In genomic region chr16:33516807-33517565, GRCm38 (mm10) we compare ENCODE assay signal across 9 mouse cellular contexts. TPM values are rescaled to one million over a fixed set of nuclear protein-coding genes. Genes with fewer than 3 reads are reported as not detected.
DNase-seq lines count a peak whose midpoint lies in the region; ATAC-seq lines count a peak whose summit lies in the region.
"Had no signal": no experiment of that assay in that cellular context is flagged by ENCODE, and none has a peak within 500 bp of the region (broad histone marks: within the 10 kb centered on the region; RNA-seq: fewer than 3 reads in every experiment).

TSS of gene Slc12a8 (plus strand) at chr16:33517328.

- no peak within 1 kb of the TSS for H3K27ac ChIP-seq in forebrain, embryonic 11.5 days (ENCODE audit: low read depth, low read length)
- no peak within 1 kb of the TSS for H3K27ac ChIP-seq in hindbrain, embryonic 11.5 days (ENCODE audit: low read depth, low read length)
- H3K27ac ChIP-seq in midbrain, embryonic 13.5 days, result no peak within 1 kb of the TSS
- H3K27ac ChIP-seq: macrophage had no signal

- H3K36me3 ChIP-seq in forebrain, embryonic 11.5 days (ENCODE audit: control insufficient read depth, insufficient read depth, low read length), result no peaks in the 10 kb centered on the region
- H3K36me3 ChIP-seq in hindbrain, embryonic 11.5 days (ENCODE audit: control insufficient read depth, insufficient read depth, low read length), result no peaks in the 10 kb centered on the region
- no peaks in the 10 kb centered on the region for H3K36me3 ChIP-seq in midbrain, embryonic 13.5 days

- no peaks in the 10 kb centered on the region for H3K27me3 ChIP-seq in forebrain, embryonic 11.5 days (ENCODE audit: control insufficient read depth, insufficient read depth, low read length)
- H3K27me3 ChIP-seq in hindbrain, embryonic 11.5 days (ENCODE audit: control insufficient read depth, insufficient read depth, low read length), result no peaks in the 10 kb centered on the region
- no peaks in the 10 kb centered on the region for H3K27me3 ChIP-seq in midbrain, embryonic 13.5 days

- ATAC-seq in forebrain, embryonic 11.5 days (replicated peaks; ENCODE audit: low FRiP score), result peak; percentile 53; the same call in 1 of the 2 replicates
- ATAC-seq in hindbrain, embryonic 11.5 days (ENCODE audit: low FRiP score), result peak; percentile 27; the same call in 1 of the 2 replicates
- ATAC-seq in midbrain, embryonic 13.5 days, result peak; percentile 74; the same call in 1 of the 2 replicates

- H3K9me3 ChIP-seq in forebrain, embryonic 11.5 days (ENCODE audit: control insufficient read depth, low read length), result no peaks in the 10 kb centered on the region
- no peaks in the 10 kb centered on the region for H3K9me3 ChIP-seq in hindbrain, embryonic 11.5 days (ENCODE audit: control insufficient read depth, low read length)
- H3K9me3 ChIP-seq in midbrain, embryonic 13.5 days, result no peaks in the 10 kb centered on the region

- DNase-seq in urinary bladder, adult 2 months (ENCODE audit: low spot score), result peak; percentile 34
- DNase-seq in urinary bladder, postnatal 10 days (ENCODE audit: low spot score), result no peak
- DNase-seq in forebrain, embryonic 11.5 days (ENCODE audit: low spot score), result peak; percentile 70
- DNase-seq in hindbrain, embryonic 11.5 days (ENCODE audit: low spot score), result peak; percentile 33
- peak; percentile 50 to 62 for DNase-seq in left cerebral cortex, adult 18-20 months (ENCODE audit: low spot score in 2 of 2)
- peak; percentile 62 for DNase-seq in testis, postnatal 10 days (ENCODE audit: low spot score)
- no peak for DNase-seq in spleen, postnatal 10 days (ENCODE audit: low spot score in 2 of 2)

- peak within 1 kb of the TSS; percentile 55 for H3K4me2 ChIP-seq in forebrain, embryonic 11.5 days (ENCODE audit: low read depth, low read length, severe bottlenecking)
- H3K4me2 ChIP-seq in hindbrain, embryonic 11.5 days (replicated peaks; ENCODE audit: low read depth, low read length), result peak within 1 kb of the TSS; percentile 67
- H3K4me2 ChIP-seq in midbrain, embryonic 13.5 days (replicated peaks), result peak within 1 kb of the TSS; percentile 66

- peak within 1 kb of the TSS; percentile 22 for H3K4me3 ChIP-seq in forebrain, embryonic 11.5 days (ENCODE audit: low read depth, low read length)
- peak within 1 kb of the TSS; percentile 22; the same call in 1 of the 2 replicates for H3K4me3 ChIP-seq in hindbrain, embryonic 11.5 days (ENCODE audit: low read depth, low read length)
- peak within 1 kb of the TSS; percentile 35 for H3K4me3 ChIP-seq in midbrain, embryonic 13.5 days (replicated peaks)

- no peaks in the 10 kb centered on the region; the same call in 1 of the 2 replicates for H3K4me1 ChIP-seq in forebrain, embryonic 11.5 days (replicated peaks; ENCODE audit: control insufficient read depth, insufficient read depth, low read length)
- no peaks in the 10 kb centered on the region; the same call in 1 of the 2 replicates for H3K4me1 ChIP-seq in hindbrain, embryonic 11.5 days (replicated peaks; ENCODE audit: control insufficient read depth, insufficient read depth, low read length)
- H3K4me1 ChIP-seq in midbrain, embryonic 13.5 days (replicated peaks), result peaks cover 15% of the 10 kb centered on the region

- 2% methylated on average over 27 of the region's 27 CpGs for WGBS in forebrain, embryonic 11.5 days
- 7% methylated on average over 27 of the region's 27 CpGs for WGBS in hindbrain, embryonic 11.5 days
- WGBS in midbrain, embryonic 13.5 days, result 4% methylated on average over 27 of the region's 27 CpGs

- peak within 1 kb of the TSS; percentile 54 for H3K9ac ChIP-seq in forebrain, embryonic 11.5 days (ENCODE audit: low read length)
- H3K9ac ChIP-seq in hindbrain, embryonic 11.5 days (ENCODE audit: low read depth, low read length), result peak within 1 kb of the TSS; percentile 63
- H3K9ac ChIP-seq in midbrain, embryonic 13.5 days (replicated peaks), result peak within 1 kb of the TSS; percentile 58

RNA-seq across cellular contexts. Expression of gene Slc12a8, which starts in this region (rescaled TPM):
- polyA plus RNA-seq in urinary bladder, adult 2 months (2012; rRNA removed), result 7.1 and 7.7 TPM in 2 replicates
- 1.3 and 1.6 TPM in 2 replicates for polyA plus RNA-seq in forebrain, embryonic 11.5 days (2014; fragmentation: Nextera tagmentation; extraction: Ambion mirVana)
- polyA plus RNA-seq in hindbrain, embryonic 11.5 days (2014; fragmentation: Nextera tagmentation; extraction: Ambion mirVana), result 0.99 and 1.2 TPM in 2 replicates
- 1 to 10 TPM in 1 of 2 experiments, under 1 TPM in 1; 0.98 to 1.1 TPM for total RNA-seq in left cerebral cortex, adult 18-20 months (2021)
- 0.50 and 0.63 TPM in 2 replicates for polyA plus RNA-seq in midbrain, embryonic 13.5 days (2015; fragmentation: Nextera tagmentation; extraction: Ambion mirVana)
- polyA plus RNA-seq: macrophage had no signal

Comparison
In these comparisons a context has a peak if more than half of its experiments do, and no peak if none do; other contexts are left out.
1. DNase-seq: peak in urinary bladder, adult 2 months (single experiment), forebrain, embryonic 11.5 days (single experiment), hindbrain, embryonic 11.5 days (single experiment), left cerebral cortex, adult 18-20 months (2 of 2) and testis, postnatal 10 days (single experiment); none in urinary bladder, postnatal 10 days (single experiment) and spleen, postnatal 10 days (0 of 2).
2. Peak in ATAC-seq, H3K4me3 ChIP-seq, H3K9ac ChIP-seq and H3K4me2 ChIP-seq in midbrain, embryonic 13.5 days; RNA of the gene not detected or under 1 TPM.
3. Peak in every context shown above with its lines, with median percentiles within 50 percentile points of each other: ATAC-seq, H3K4me2 ChIP-seq, H3K4me3 ChIP-seq and H3K9ac ChIP-seq.